Mouse (Mus musculus) right cerebral cortex, postnatal 36 days (tissue): ENCODE measurements around the gene Asb4.

Source experiments
- DNase-seq, 2 experiments: peaks; one replicate each; pipeline ENCODE4 v3.0.0; 2022; ENCODE audit warnings: low spot score in 2 of 2, mixed read lengths in 1 of 2

The Asb4 gene

GRCm38 (mm10) chr6:5444331-5444898 is 61.2 kb downstream of the Asb4 start:
- DNase-seq = no peak

DNA sequence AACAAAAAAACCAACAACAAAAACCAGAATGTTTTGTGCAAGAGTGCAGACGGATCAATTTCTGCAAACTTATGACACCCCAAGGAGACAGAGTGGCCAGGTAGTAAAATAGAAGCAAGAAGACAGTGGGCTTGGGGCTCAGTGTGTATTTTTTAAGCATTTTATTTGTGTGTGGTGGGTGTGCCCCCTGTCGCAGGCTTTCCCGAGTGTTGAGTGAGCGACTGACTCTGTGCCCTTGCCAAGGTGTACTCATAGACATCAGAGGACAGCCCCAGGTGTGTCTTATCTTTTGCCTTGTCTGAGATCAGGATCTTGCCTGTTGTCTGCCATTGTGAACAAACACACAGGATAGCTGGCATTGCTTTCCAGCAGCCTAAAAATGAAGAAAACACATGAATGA is 63.8 kb downstream of the Asb4 start:
- no peak for DNase-seq

- DNase-seq = peak in 1 of 2 experiments; percentile 1
Observed at GRCm38 (mm10) chr6:5447546-5447945, 64.4 kb downstream of the Asb4 start.

DNA sequence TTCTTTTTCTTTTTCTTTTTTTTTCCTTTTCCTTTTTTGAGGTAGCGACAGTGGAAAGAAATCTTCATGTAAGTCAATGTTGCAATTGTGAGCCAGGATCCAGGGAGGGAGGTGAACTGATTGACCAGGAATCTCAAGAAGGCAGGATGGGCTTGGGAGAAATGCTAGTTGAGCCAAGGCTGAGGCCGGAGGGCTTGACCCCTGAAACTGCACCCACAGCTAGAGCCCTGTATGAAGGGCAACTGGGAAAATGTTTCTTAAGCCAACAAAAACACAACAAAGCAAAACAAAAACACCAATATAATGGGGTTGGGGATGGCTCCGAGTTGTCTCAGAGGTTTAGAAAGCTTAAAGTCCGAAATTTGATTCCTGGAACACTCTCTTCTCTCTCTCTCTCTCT is 65.2 kb downstream of the Asb4 start:
- no peak for DNase-seq

GRCm38 (mm10) chr6:5449878-5450277 is 66.7 kb downstream of the Asb4 start:
- DNase-seq = no peak

GRCm38 (mm10) chr6:5455836-5456235 is 72.7 kb downstream of the Asb4 start:
- DNase-seq = no peak

DNA sequence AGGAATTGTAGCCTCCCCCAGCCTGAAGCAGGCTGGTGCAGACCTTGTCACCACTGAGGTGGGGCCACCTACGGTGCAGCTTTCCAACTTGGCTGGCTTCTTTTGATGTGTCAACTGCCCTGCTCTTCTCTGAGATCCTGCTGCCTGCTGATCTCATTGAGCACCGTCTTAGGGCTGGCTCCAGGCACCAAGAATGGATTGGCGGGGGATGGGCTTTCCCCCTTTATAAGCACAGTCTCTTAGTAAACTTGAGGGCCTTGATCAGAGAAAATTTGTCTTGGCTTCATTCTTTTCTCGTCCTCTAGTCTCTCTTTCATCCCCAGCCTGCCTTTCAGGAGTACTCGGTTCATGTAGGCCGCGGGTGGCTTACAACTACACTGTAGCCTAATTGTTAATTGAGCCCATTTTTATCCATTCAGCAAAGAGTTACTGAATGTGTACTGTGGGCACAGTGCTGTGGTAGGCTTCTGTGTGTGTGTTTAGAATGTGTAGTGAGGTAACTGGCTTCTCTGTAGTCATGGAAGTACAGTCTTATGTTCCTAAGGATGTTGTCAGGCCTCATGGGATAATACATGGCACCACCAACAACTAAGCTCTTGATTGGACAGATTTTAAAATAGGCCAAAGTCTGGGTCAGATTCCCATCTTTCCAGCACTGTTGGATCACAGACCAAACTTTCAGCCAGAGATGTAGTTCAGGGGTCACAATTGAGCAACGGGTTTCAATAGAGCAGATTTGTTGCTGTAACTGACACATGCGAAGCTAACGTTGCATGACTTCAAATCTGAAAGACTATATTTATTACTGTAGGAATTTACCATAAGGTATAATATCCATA is 87.5 kb downstream of the Asb4 start:
- DNase-seq = no peak

DNA sequence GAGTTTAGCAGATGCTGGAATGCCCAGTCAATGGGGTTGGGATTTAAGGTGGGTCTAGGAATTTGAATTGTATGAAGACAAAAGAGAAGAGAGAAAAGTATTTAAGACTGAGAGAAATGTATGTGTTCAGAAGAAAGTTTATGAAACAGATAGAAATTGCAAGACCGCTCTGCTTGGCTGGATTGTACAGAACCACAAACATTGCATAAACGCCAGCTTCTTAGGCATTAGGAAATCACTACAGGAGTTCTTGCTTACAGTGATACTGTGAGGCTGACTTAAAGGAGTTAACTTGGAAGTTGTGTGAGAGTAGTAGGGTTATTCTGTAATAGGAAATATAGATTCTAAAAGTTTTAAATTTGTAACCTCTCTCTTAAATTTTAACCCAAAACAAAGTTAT is 89.5 kb downstream of the Asb4 start:
- DNase-seq = no peak

GRCm38 (mm10) chr6:5474021-5474420 is 90.8 kb downstream of the Asb4 start:
- no peak for DNase-seq

DNA sequence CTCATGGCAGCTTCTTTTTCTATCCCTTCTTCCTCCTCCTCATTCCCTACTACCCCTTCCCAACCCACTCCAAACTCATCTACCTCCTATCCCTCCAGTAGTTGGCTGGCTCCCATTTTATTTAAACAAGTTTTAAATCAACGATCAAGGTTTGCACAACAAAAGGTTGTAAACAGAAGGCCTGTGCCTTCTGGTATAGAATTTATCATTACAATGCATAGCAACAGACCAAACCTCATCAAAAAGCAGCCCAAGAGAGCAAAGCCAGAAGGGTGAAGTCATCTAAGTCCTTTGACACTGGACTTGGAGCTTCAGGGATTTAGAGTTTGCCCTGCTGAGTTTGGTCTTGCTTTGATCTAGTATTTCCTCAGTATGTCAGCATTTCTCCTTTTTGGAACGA is 97.9 kb downstream of the Asb4 start:
- no peak for DNase-seq

- DNase-seq = no peak
Observed at GRCm38 (mm10) chr6:5482270-5482783, 99.1 kb downstream of the Asb4 start.
